Mouse (Mus musculus) heart, embryonic 16.5 days (tissue): ENCODE results near the gene Gucd1. TPM values are rescaled to one million over a fixed set of nuclear protein-coding genes. Genes with fewer than 3 reads are reported as not detected.

Source experiments
- ATAC-seq: fragments of 200-750 bp; cut with Nextera tagmentation; replicated peaks from 2 replicates; pipeline ENCODE4 v1.8.0; 2017; ENCODE audit warnings: moderate number of reproducible peaks; ENCODE audit not compliant: insufficient read depth, low FRiP score; ENCODE audit errors: extremely low read depth
- H3K27ac ChIP-seq: fragments of 300-500 bp; sonication (generic); 2 replicates; pipeline ENCODE4 v1.5.1; 2014; ENCODE audit warnings: mild to moderate bottlenecking, low read length, control low read depth, moderate library complexity
- H3K27me3 ChIP-seq: fragments of 300-500 bp; sonication (generic); 2 replicates; pipeline ENCODE4 v1.6.1; 2014; ENCODE audit warnings: low read length, mixed read lengths; ENCODE audit not compliant: control insufficient read depth, insufficient read depth
- H3K36me3 ChIP-seq: fragments of 300-500 bp; sonication (generic); 2 replicates; pipeline ENCODE4 v1.6.1; 2014; ENCODE audit not compliant: control insufficient read depth, insufficient read depth
- H3K4me1 ChIP-seq: fragments of 300-500 bp; sonication (generic); 2 replicates; pipeline ENCODE4 v1.6.1; 2014; ENCODE audit warnings: low read length, mixed read lengths; ENCODE audit not compliant: control insufficient read depth, insufficient read depth
- H3K4me2 ChIP-seq: fragments of 300-500 bp; sonication (generic); 2 replicates; pipeline ENCODE4 v1.6.1; 2014; ENCODE audit warnings: low read depth, mild to moderate bottlenecking, control low read depth, low read length
- H3K4me3 ChIP-seq: fragments of 300-500 bp; sonication (generic); 2 replicates; pipeline ENCODE4 v1.5.1; 2014; ENCODE audit warnings: mild to moderate bottlenecking, control low read depth, low read length
- H3K9ac ChIP-seq: fragments of 300-500 bp; sonication (generic); 2 replicates; pipeline ENCODE4 v1.6.1; 2014; ENCODE audit warnings: low read length, control low read depth
- H3K9me3 ChIP-seq: fragments of 300-500 bp; sonication (generic); replicated peaks from 2 replicates; pipeline ENCODE4 v1.6.1; 2016; ENCODE audit warnings: low read length; ENCODE audit not compliant: control insufficient read depth
- WGBS: fragments of 180-500 bp; shearing (Covaris S2); extraction: QIAGEN DNeasy Blood & Tissue Kit; methylation state at CpG from one replicate; pipeline ENCODE4 v1.1.7; 2014; 5-methylcytosine and 5-hydroxymethylcytosine counted together
- polyA plus RNA-seq: library from polyadenylated mRNA; unstranded; fragments of >200 nt; fragmentation: Nextera tagmentation; extraction: Ambion mirVana; gene quantifications from 2 replicates; pipeline ENCODE4 v1.2.1, GENCODE M21; 2015

Gene Gucd1
- polyA plus RNA-seq, 1 experiment from 2014 or later: 26.9 TPM

GRCm38 (mm10) chr10:75429522-75430146 lies 88.1 kb downstream of the Gucd1 start:
- 71% methylated on average over 7 of the region's 7 CpGs for WGBS
- Histone ChIP-seq H3K9me3 (peaks cover 7% of the 10 kb centered on the region), H3K4me1 (no peaks in the 10 kb centered on the region), H3K4me2 (no peak overlapping the region), H3K4me3 (no peak overlapping the region), H3K27me3 (no peaks in the 10 kb centered on the region), H3K9ac (no peak overlapping the region), H3K27ac (no peak overlapping the region), H3K36me3 (peaks cover 5% of the 10 kb centered on the region; the same call in 1 of the 2 replicates)
- ATAC-seq: no peak

- Histone ChIP-seq H3K4me3 (no peak overlapping the region), H3K27me3 (no peaks in the 10 kb centered on the region), H3K9ac (no peak overlapping the region), H3K27ac (no peak overlapping the region), H3K4me2 (no peak overlapping the region), H3K4me1 (0 out of 2 replicates have a peak, but pooled peaks cover 4% of the 10 kb centered on the region), H3K9me3 (peaks cover 7% of the 10 kb centered on the region), H3K36me3 (peaks cover 5% of the 10 kb centered on the region; the same call in 1 of the 2 replicates)
- 78% methylated on average over 6 of the region's 6 CpGs for WGBS
- no peak for ATAC-seq
These were observed 88.8 kb downstream of the Gucd1 start for GRCm38 (mm10) chr10:75429004-75429380.

- Histone ChIP-seq H3K9ac (no peak overlapping the region), H3K36me3 (peaks cover 5% of the 10 kb centered on the region; the same call in 1 of the 2 replicates), H3K4me3 (no peak overlapping the region), H3K27ac (no peak overlapping the region), H3K4me1 (0 out of 2 replicates have a peak, but pooled peaks cover 4% of the 10 kb centered on the region), H3K9me3 (peaks cover 8% of the 10 kb centered on the region), H3K27me3 (no peaks in the 10 kb centered on the region), H3K4me2 (no peak overlapping the region)
- no peak for ATAC-seq
- 78% methylated on average over 13 of the region's 13 CpGs for WGBS
These were observed 89.4 kb downstream of the Gucd1 start for GRCm38 (mm10) chr10:75428049-75429003.

GRCm38 (mm10) chr10:75424498-75424901 lies 93.3 kb downstream of the Gucd1 start:
- H3K27ac ChIP-seq: no peak overlapping the region
- peaks cover 4% of the 10 kb centered on the region; the same call in 1 of the 2 replicates for H3K4me1 ChIP-seq
- 0 out of 2 replicates have a peak overlapping the region, but pooled peaks have one; percentile 21 for H3K9ac ChIP-seq
- H3K9me3 ChIP-seq: 0 out of 2 replicates have a peak, but pooled peaks cover 2% of the 10 kb centered on the region
- H3K4me2 ChIP-seq: peak overlapping the region; percentile 38; the same call in 1 of the 2 replicates
- no peak overlapping the region for H3K4me3 ChIP-seq
- no peaks in the 10 kb centered on the region for H3K27me3 ChIP-seq
- H3K36me3 ChIP-seq: no peaks in the 10 kb centered on the region
- WGBS: 50% methylated on average over 10 of the region's 10 CpGs
- no peak for ATAC-seq

- Histone ChIP-seq H3K27ac (no peak overlapping the region), H3K27me3 (no peaks in the 10 kb centered on the region), H3K9ac (no peak overlapping the region), H3K4me3 (no peak overlapping the region), H3K4me1 (no peaks in the 10 kb centered on the region; the same call in 1 of the 2 replicates), H3K9me3 (0 out of 2 replicates have a peak, but pooled peaks cover 2% of the 10 kb centered on the region), H3K4me2 (no peak overlapping the region), H3K36me3 (no peaks in the 10 kb centered on the region)
- ATAC-seq: no peak
- 66% methylated on average over 4 of the region's 4 CpGs for WGBS
These were observed 99.0 kb downstream of the Gucd1 start for GRCm38 (mm10) chr10:75418747-75419146.

GRCm38 (mm10) chr10:75417363-75418042 lies 100.3 kb downstream of the Gucd1 start:
- H3K9me3 ChIP-seq: no peaks in the 10 kb centered on the region
- 85% methylated on average over 8 of the region's 8 CpGs for WGBS
- no peak overlapping the region for H3K9ac ChIP-seq
- H3K36me3 ChIP-seq: no peaks in the 10 kb centered on the region
- H3K27ac ChIP-seq: no peak overlapping the region
- no peak for ATAC-seq
- peaks cover 2% of the 10 kb centered on the region for H3K4me1 ChIP-seq
- H3K27me3 ChIP-seq: no peaks in the 10 kb centered on the region
- no peak overlapping the region for H3K4me3 ChIP-seq
- H3K4me2 ChIP-seq: no peak overlapping the region

- peaks cover 12% of the 10 kb centered on the region for H3K4me1 ChIP-seq
- H3K27me3 ChIP-seq: no peaks in the 10 kb centered on the region
- 74% methylated on average over 7 of the region's 7 CpGs for WGBS
- H3K4me2 ChIP-seq: no peak overlapping the region
- no peak overlapping the region for H3K27ac ChIP-seq
- H3K9ac ChIP-seq: no peak overlapping the region
- H3K4me3 ChIP-seq: no peak overlapping the region
- no peak for ATAC-seq
- H3K36me3 ChIP-seq: no peaks in the 10 kb centered on the region
- no peaks in the 10 kb centered on the region for H3K9me3 ChIP-seq
These were observed 102.8 kb downstream of the Gucd1 start for GRCm38 (mm10) chr10:75414925-75415324.

GRCm38 (mm10) chr10:75412114-75413103 lies 105.4 kb downstream of the Gucd1 start:
- Histone ChIP-seq H3K27ac (no peak overlapping the region), H3K4me2 (peak overlapping the region; percentile 31), H3K27me3 (no peaks in the 10 kb centered on the region), H3K4me3 (no peak overlapping the region), H3K4me1 (peaks cover 12% of the 10 kb centered on the region), H3K9me3 (no peaks in the 10 kb centered on the region), H3K36me3 (no peaks in the 10 kb centered on the region), H3K9ac (no peak overlapping the region; the same call in 1 of the 2 replicates)
- 65% methylated on average over 27 of the region's 27 CpGs for WGBS
- ATAC-seq: no peak
